Mouse (Mus musculus) myocyte (in vitro differentiated cells): Measurements from ENCODE around the gene Tcirg1.

Source experiments
- CEBPB ChIP-seq: IDR thresholded peaks from 2 replicates; pipeline ENCODE4 v1.6.1; 2011; ENCODE audit warnings: mild to moderate bottlenecking, moderate library complexity; ENCODE audit not compliant: poor library complexity, insufficient read depth, severe bottlenecking
- E2F4 ChIP-seq: IDR thresholded peaks from one replicate; pipeline ENCODE4 v1.6.1; 2011; ENCODE audit warnings: mild to moderate bottlenecking, control low read depth, moderate library complexity; ENCODE audit not compliant: insufficient read depth
- MAX ChIP-seq: IDR thresholded peaks from one replicate; pipeline ENCODE4 v1.6.1; 2011; ENCODE audit warnings: low read depth, mild to moderate bottlenecking, control low read depth
- MYOD1 ChIP-seq, 3 experiments: IDR thresholded peaks; one replicate each; pipeline ENCODE4 v1.6.1; 2011; ENCODE audit warnings: control low read depth in 2 of 3, low read depth in 2 of 3, mild to moderate bottlenecking in 2 of 3, moderate library complexity in 1 of 3; ENCODE audit not compliant: insufficient read length in 2 of 3, control insufficient read depth in 1 of 3
- MYOG ChIP-seq, 3 experiments: IDR thresholded peaks; one replicate each; pipeline ENCODE4 v1.6.1; 2011; ENCODE audit warnings: control low read depth in 2 of 3, low read depth in 2 of 3, mild to moderate bottlenecking in 2 of 3; ENCODE audit not compliant: insufficient read length in 2 of 3, control insufficient read depth in 1 of 3, insufficient read depth in 1 of 3
- POLR2A ChIP-seq: IDR thresholded peaks from one replicate; pipeline ENCODE4 v1.6.1; 2011; ENCODE audit warnings: low read depth, mild to moderate bottlenecking, control low read depth, moderate library complexity; ENCODE audit not compliant: insufficient read length
- POLR2AphosphoS2 ChIP-seq: IDR thresholded peaks from one replicate; pipeline ENCODE4 v1.6.1; 2011; ENCODE audit warnings: low read depth, control low read depth; ENCODE audit not compliant: insufficient read length
- SRF ChIP-seq: IDR thresholded peaks from one replicate; pipeline ENCODE4 v1.6.1; 2011; ENCODE audit warnings: low read depth; ENCODE audit not compliant: control insufficient read depth, insufficient read length
- USF1 ChIP-seq: IDR thresholded peaks from one replicate; pipeline ENCODE4 v1.6.1; 2011; ENCODE audit warnings: low read depth, mild to moderate bottlenecking, control low read depth, moderate library complexity

- TF ChIP-seq E2F4 = no peak
- TF ChIP-seq POLR2A = no peak
- TF ChIP-seq POLR2AphosphoS2 = no peak
- no peak for TF ChIP-seq SRF
- TF ChIP-seq MAX = no peak
- no peak for TF ChIP-seq USF1
- TF ChIP-seq MYOG (IDR thresholded peaks at IDR 0.05; ENCODE audit: control insufficient read depth in 1 of 3, insufficient read depth in 1 of 3, insufficient read length in 2 of 3, low read depth in 2 of 3) = no peak
- no peak for TF ChIP-seq CEBPB
- TF ChIP-seq MYOD1 (IDR thresholded peaks at IDR 0.05; ENCODE audit: control insufficient read depth in 1 of 3, insufficient read length in 2 of 3, low read depth in 2 of 3) = no peak
These were observed 53.0 kb downstream of the Tcirg1 start for GRCm38 (mm10) chr19:3853891-3854290.
